Mouse (Mus musculus): ENCODE results near the gene Shisa4.

DNA sequence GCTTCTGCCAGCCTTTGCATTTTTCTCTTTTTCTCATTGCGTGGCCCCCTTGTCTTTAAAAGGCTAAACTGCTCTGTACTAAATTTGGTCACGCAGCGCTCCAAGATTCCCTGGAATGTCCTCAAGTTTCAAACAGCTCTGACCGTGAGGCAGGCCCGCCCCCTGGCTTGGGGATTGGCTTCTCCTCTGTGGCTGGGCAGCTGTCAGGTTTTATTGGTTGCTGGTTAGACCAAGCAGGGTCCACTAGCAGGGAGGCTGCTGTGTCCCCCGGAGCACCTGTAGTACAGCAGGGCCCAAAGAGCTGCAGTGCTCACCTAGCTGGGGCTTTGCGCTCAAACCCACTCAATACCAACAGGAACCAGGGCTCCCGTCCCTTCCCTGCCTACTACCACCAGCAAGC is 50.5 kb downstream of the Shisa4 start, which contains the start of gene Lmod1:
- no peak for TF ChIP-seq CTCF (IDR thresholded peaks at IDR 0.05; ENCODE audit: low read depth, low read length)
- TF ChIP-seq POLR2A (IDR thresholded peaks at IDR 0.05; ENCODE audit: extremely low read depth, insufficient read depth, low read length): no peak
